Mouse (Mus musculus) spleen, postnatal 36 days (tissue): ENCODE results near the gene Edil3.

Experiments used
- DNase-seq, 2 experiments: peaks; one replicate each; pipeline ENCODE4 v3.0.0; 2022; ENCODE audit warnings: low spot score in 2 of 2, mixed read lengths in 1 of 2

Gene Edil3

GRCm38 (mm10) chr13:88821440-88822331 lies at the start of gene Edil3:
Gene Edil3 (plus strand): TSS chr13:88821472.
- no peak for DNase-seq

GRCm38 (mm10) chr13:88799186-88799585 lies 22.1 kb upstream of the Edil3 start:
- no peak for DNase-seq

- DNase-seq, result no peak
Observed at GRCm38 (mm10) chr13:88801006-88801405, 20.3 kb upstream of the Edil3 start.

- DNase-seq, result no peak
Observed at GRCm38 (mm10) chr13:88805838-88806237, 15.4 kb upstream of the Edil3 start.

GRCm38 (mm10) chr13:88806269-88806668 lies 15.0 kb upstream of the Edil3 start:
- DNase-seq, result no peak

GRCm38 (mm10) chr13:88810097-88810496 lies 11.2 kb upstream of the Edil3 start:
- no peak for DNase-seq

- no peak for DNase-seq
Observed at GRCm38 (mm10) chr13:88820686-88821308, 475 bp upstream of the Edil3 start.

GRCm38 (mm10) chr13:88822332-88822895 lies 1.1 kb downstream of the Edil3 start:
- DNase-seq, result no peak

- no peak for DNase-seq
Observed at GRCm38 (mm10) chr13:88822976-88823521, 1.8 kb downstream of the Edil3 start.

GRCm38 (mm10) chr13:88823522-88824419 lies 2.5 kb downstream of the Edil3 start:
- DNase-seq, result no peak

GRCm38 (mm10) chr13:88824441-88824840 lies 3.2 kb downstream of the Edil3 start:
- no peak for DNase-seq

GRCm38 (mm10) chr13:88828362-88828761 lies 7.1 kb downstream of the Edil3 start:
- peak in 1 of 2 experiments; percentile 4 for DNase-seq

GRCm38 (mm10) chr13:88833732-88834131 lies 12.5 kb downstream of the Edil3 start:
- DNase-seq, result no peak

GRCm38 (mm10) chr13:88849739-88850138 lies 28.5 kb downstream of the Edil3 start:
- no peak for DNase-seq

- DNase-seq, result no peak
Observed at GRCm38 (mm10) chr13:88879960-88880359, 58.7 kb downstream of the Edil3 start.

GRCm38 (mm10) chr13:88890728-88891127 lies 69.5 kb downstream of the Edil3 start:
- DNase-seq, result no peak

GRCm38 (mm10) chr13:88900046-88900445 lies 78.8 kb downstream of the Edil3 start:
- DNase-seq, result no peak

GRCm38 (mm10) chr13:88907405-88907804 lies 86.1 kb downstream of the Edil3 start:
- DNase-seq, result no peak

- DNase-seq, result no peak
Observed at GRCm38 (mm10) chr13:88908187-88908586, 86.9 kb downstream of the Edil3 start.

GRCm38 (mm10) chr13:88916503-88916902 lies 95.2 kb downstream of the Edil3 start:
- DNase-seq, result no peak

GRCm38 (mm10) chr13:88929626-88930025 lies 108.4 kb downstream of the Edil3 start:
- no peak for DNase-seq
